Mouse (Mus musculus): ENCODE results near the gene Relb.

GRCm38 (mm10) chr7:19664955-19665841, 36.0 kb upstream of the Relb start, which contains the start of gene Clptm1:
- TF ChIP-seq POLR2A (IDR thresholded peaks at IDR 0.05; ENCODE audit: control insufficient read depth, extremely low read depth, insufficient read depth, low read length, poor library complexity) (peak; percentile 46; the same call in 1 of the 2 replicates), CTCF (IDR thresholded peaks at IDR 0.05; ENCODE audit: borderline replicate concordance, control insufficient read depth, extremely low read depth, insufficient read depth, low read length, poor library complexity) (no peak)

Measured in thymus, adult 2 months (tissue).